Mouse (Mus musculus) layer of hippocampus, adult 9-11 months (tissue): ENCODE results near the gene Mid1.
"Not testable (repeated sequence)": the region's sequence is repeated elsewhere in the genome, so short reads cannot be mapped to it uniquely, and the experiment has no call there.

Experiments
- DNase-seq: peaks from one replicate; pipeline ENCODE4 v3.0.0; 2022

Gene Mid1

GRCm38 (mm10) chrX:170003536-170003935, 318.5 kb downstream of the Mid1 start:
- DNase-seq, result not testable (repeated sequence)

- DNase-seq, result not testable (repeated sequence)
Measured at GRCm38 (mm10) chrX:170004236-170004635, 319.2 kb downstream of the Mid1 start.

- DNase-seq, result not testable (repeated sequence)
Measured at GRCm38 (mm10) chrX:170004793-170005192, 319.8 kb downstream of the Mid1 start.

- peak; percentile 81 for DNase-seq
Measured at GRCm38 (mm10) chrX:170005194-170005593, 320.2 kb downstream of the Mid1 start.

GRCm38 (mm10) chrX:170005695-170006297, 320.8 kb downstream of the Mid1 start:
- not testable (repeated sequence) for DNase-seq

- DNase-seq, result not testable (repeated sequence)
Measured at GRCm38 (mm10) chrX:170006694-170007247, 321.8 kb downstream of the Mid1 start.

- not testable (repeated sequence) for DNase-seq
Measured at GRCm38 (mm10) chrX:170007375-170008178, 322.6 kb downstream of the Mid1 start.

- not testable (repeated sequence) for DNase-seq
Measured at GRCm38 (mm10) chrX:170008179-170008467, 323.1 kb downstream of the Mid1 start.

GRCm38 (mm10) chrX:170008584-170008983, 323.6 kb downstream of the Mid1 start:
- DNase-seq, result peak; percentile 79

GRCm38 (mm10) chrX:170009016-170009750, 324.2 kb downstream of the Mid1 start, which contains the start of gene Gm21887:
Gene Gm21887, plus strand, starts transcription at chrX:170009659.
- DNase-seq, result peak; percentile 97

GRCm38 (mm10) chrX:170009801-170010221, 324.8 kb downstream of the Mid1 start:
- DNase-seq, result peak; percentile 100

- DNase-seq, result peak; percentile 88
Measured at GRCm38 (mm10) chrX:170010581-170011528, 325.9 kb downstream of the Mid1 start.

- DNase-seq, result not testable (repeated sequence)
Measured at GRCm38 (mm10) chrX:170011529-170011879, 326.5 kb downstream of the Mid1 start.

- not testable (repeated sequence) for DNase-seq
Measured at GRCm38 (mm10) chrX:170013421-170013820, 328.4 kb downstream of the Mid1 start.

- not testable (repeated sequence) for DNase-seq
Measured at GRCm38 (mm10) chrX:170014038-170014437, 329.0 kb downstream of the Mid1 start.

- DNase-seq, result not testable (repeated sequence)
Measured at GRCm38 (mm10) chrX:170015883-170016282, 330.9 kb downstream of the Mid1 start.

GRCm38 (mm10) chrX:170017333-170018245, 332.6 kb downstream of the Mid1 start:
- peak; percentile 90 for DNase-seq

- peak; percentile 89 for DNase-seq
Measured at GRCm38 (mm10) chrX:170018571-170019218, 333.7 kb downstream of the Mid1 start.

GRCm38 (mm10) chrX:170019219-170019953, 334.4 kb downstream of the Mid1 start:
- DNase-seq, result not testable (repeated sequence)
